Mouse (Mus musculus): ENCODE results near the gene Fam193a. TPM values are rescaled to one million over a fixed set of nuclear protein-coding genes. Genes with fewer than 3 reads are reported as not detected.
A peak's percentile ranks its signal among the peaks of the same experiment; 100 is the strongest.

Fam193a gene
- 17.3 and 19.0 TPM in 2 replicates for total RNA-seq (2012; rRNA removed)

GRCm38 (mm10) chr5:34369341-34370021, at the start of gene Fam193a:
TSS of gene Fam193a (plus strand) at chr5:34369933.
- H3K9ac ChIP-seq (ENCODE audit: insufficient read depth, low read depth, low read length, poor library complexity, severe bottlenecking), result peak within 1 kb of the TSS; percentile 90
- peak; percentile 83 for DNase-seq (ENCODE audit: low read depth, low spot score)
- H3K9me3 ChIP-seq (ENCODE audit: control insufficient read depth, insufficient read depth, low read depth, low read length), result no peaks in the 10 kb centered on the region
- H3K27ac ChIP-seq (ENCODE audit: insufficient read depth, low read depth, low read length, poor library complexity, severe bottlenecking), result peak within 1 kb of the TSS; percentile 67; the same call in 1 of the 2 replicates
- H3K4me3 ChIP-seq (ENCODE audit: insufficient read depth in 1 of 2, low read depth in 1 of 2, low read length in 2 of 2, poor library complexity in 1 of 2, severe bottlenecking in 1 of 2), result peak within 1 kb of the TSS; percentile 70 to 97
- no peaks in the 10 kb centered on the region for H3K4me1 ChIP-seq (ENCODE audit: control insufficient read depth in 2 of 2, insufficient read depth in 2 of 2, low read length in 2 of 2, poor library complexity in 1 of 2)
- in situ Hi-C loops (cut with MboI; ENCODE audit: low sequenced_read_pairs in 2 of 2, unreplicated experiment in 2 of 2), result no loop called here
- TF ChIP-seq HCFC1 (IDR thresholded peaks at IDR 0.05; ENCODE audit: borderline replicate concordance, insufficient read depth, low read length) (peak; percentile 91), CHD2 (IDR thresholded peaks at IDR 0.05; ENCODE audit: low read depth, low read length) (no peak)
- no peaks in the 10 kb centered on the region for H3K36me3 ChIP-seq (ENCODE audit: control insufficient read depth, insufficient read depth, low read length, poor library complexity, severe bottlenecking)

- Histone ChIP-seq H3K36me3 (ENCODE audit: control insufficient read depth, insufficient read depth, low read length, poor library complexity, severe bottlenecking) (no peaks in the 10 kb centered on the region), H3K9me3 (ENCODE audit: control insufficient read depth, insufficient read depth, low read depth, low read length) (no peaks in the 10 kb centered on the region), H3K27ac (ENCODE audit: insufficient read depth, low read depth, low read length, poor library complexity, severe bottlenecking) (no peak overlapping the region; the same call in 1 of the 2 replicates), H3K9ac (ENCODE audit: insufficient read depth, low read depth, low read length, poor library complexity, severe bottlenecking) (no peak overlapping the region), H3K4me3 (ENCODE audit: insufficient read depth in 1 of 2, low read depth in 1 of 2, low read length in 2 of 2, poor library complexity in 1 of 2, severe bottlenecking in 1 of 2) (no peak overlapping the region), H3K4me1 (ENCODE audit: control insufficient read depth in 2 of 2, insufficient read depth in 2 of 2, low read length in 2 of 2, poor library complexity in 1 of 2) (peaks cover 0 to 3% of the 10 kb centered on the region in 2 experiments; a peak in 2 of 4 replicates)
- DNase-seq (ENCODE audit: low read depth, low spot score), result no peak
- in situ Hi-C loops (cut with MboI; ENCODE audit: low sequenced_read_pairs in 2 of 2, unreplicated experiment in 2 of 2), result no loop called here
- no peak for TF ChIP-seq HCFC1 (IDR thresholded peaks at IDR 0.05; ENCODE audit: borderline replicate concordance, insufficient read depth, low read length)
- TF ChIP-seq CHD2 (IDR thresholded peaks at IDR 0.05; ENCODE audit: low read depth, low read length), result no peak
- TF ChIP-seq ZNF384 (IDR thresholded peaks at IDR 0.05; ENCODE audit: low read depth, low read length), result no peak
- no peak for TF ChIP-seq MAFK (IDR thresholded peaks at IDR 0.05; ENCODE audit: insufficient read depth, low read depth, low read length)
- no peak for TF ChIP-seq ZC3H11A (IDR thresholded peaks at IDR 0.05; ENCODE audit: borderline replicate concordance, low read depth, low read length)
These were observed 48.5 kb upstream of the Fam193a start for GRCm38 (mm10) chr5:34321236-34321635.

- Histone ChIP-seq H3K4me3 (ENCODE audit: insufficient read depth in 1 of 2, low read depth in 1 of 2, low read length in 2 of 2, poor library complexity in 1 of 2, severe bottlenecking in 1 of 2) (no peak overlapping the region), H3K27ac (ENCODE audit: insufficient read depth, low read depth, low read length, poor library complexity, severe bottlenecking) (no peak overlapping the region), H3K36me3 (ENCODE audit: control insufficient read depth, insufficient read depth, low read length, poor library complexity, severe bottlenecking) (no peaks in the 10 kb centered on the region), H3K4me1 (ENCODE audit: control insufficient read depth in 2 of 2, insufficient read depth in 2 of 2, low read length in 2 of 2, poor library complexity in 1 of 2) (peaks cover 2 to 8% of the 10 kb centered on the region in 2 experiments; a peak in 2 of 4 replicates), H3K9ac (ENCODE audit: insufficient read depth, low read depth, low read length, poor library complexity, severe bottlenecking) (no peak overlapping the region), H3K9me3 (ENCODE audit: control insufficient read depth, insufficient read depth, low read depth, low read length) (no peaks in the 10 kb centered on the region)
- DNase-seq (ENCODE audit: low read depth, low spot score), result no peak
- TF ChIP-seq ZNF384 (IDR thresholded peaks at IDR 0.05; ENCODE audit: low read depth, low read length) (no peak), HCFC1 (IDR thresholded peaks at IDR 0.05; ENCODE audit: borderline replicate concordance, insufficient read depth, low read length) (no peak), ZC3H11A (IDR thresholded peaks at IDR 0.05; ENCODE audit: borderline replicate concordance, low read depth, low read length) (no peak), MAFK (IDR thresholded peaks at IDR 0.05; ENCODE audit: insufficient read depth, low read depth, low read length) (no peak), CHD2 (IDR thresholded peaks at IDR 0.05; ENCODE audit: low read depth, low read length) (no peak)
- in situ Hi-C loops (cut with MboI; ENCODE audit: low sequenced_read_pairs in 2 of 2, unreplicated experiment in 2 of 2), result no loop called here
These were observed 44.4 kb upstream of the Fam193a start for GRCm38 (mm10) chr5:34325286-34325685.

GRCm38 (mm10) chr5:34326249-34326691, 43.5 kb upstream of the Fam193a start:
- Histone ChIP-seq H3K9me3 (ENCODE audit: control insufficient read depth, insufficient read depth, low read depth, low read length) (no peaks in the 10 kb centered on the region), H3K4me3 (ENCODE audit: insufficient read depth in 1 of 2, low read depth in 1 of 2, low read length in 2 of 2, poor library complexity in 1 of 2, severe bottlenecking in 1 of 2) (peak overlapping the region in 1 of 2 experiments; percentile 60; a peak in 1 of 4 replicates), H3K4me1 (ENCODE audit: control insufficient read depth in 2 of 2, insufficient read depth in 2 of 2, low read length in 2 of 2, poor library complexity in 1 of 2) (peaks cover 2 to 8% of the 10 kb centered on the region in 2 experiments; a peak in 2 of 4 replicates), H3K9ac (ENCODE audit: insufficient read depth, low read depth, low read length, poor library complexity, severe bottlenecking) (no peak overlapping the region), H3K36me3 (ENCODE audit: control insufficient read depth, insufficient read depth, low read length, poor library complexity, severe bottlenecking) (no peaks in the 10 kb centered on the region), H3K27ac (ENCODE audit: insufficient read depth, low read depth, low read length, poor library complexity, severe bottlenecking) (no peak overlapping the region)
- TF ChIP-seq HCFC1 (IDR thresholded peaks at IDR 0.05; ENCODE audit: borderline replicate concordance, insufficient read depth, low read length) (no peak), ZNF384 (IDR thresholded peaks at IDR 0.05; ENCODE audit: low read depth, low read length) (no peak), ZC3H11A (IDR thresholded peaks at IDR 0.05; ENCODE audit: borderline replicate concordance, low read depth, low read length) (no peak), MAFK (IDR thresholded peaks at IDR 0.05; ENCODE audit: insufficient read depth, low read depth, low read length) (no peak), CHD2 (IDR thresholded peaks at IDR 0.05; ENCODE audit: low read depth, low read length) (no peak)
- peak; percentile 33 for DNase-seq (ENCODE audit: low read depth, low spot score)
- in situ Hi-C loops (cut with MboI; ENCODE audit: low sequenced_read_pairs in 2 of 2, unreplicated experiment in 2 of 2), result no loop called here
